Mouse (Mus musculus) intestine, embryonic 14.5 days (tissue): ENCODE measurements around the gene Dhcr24. TPM values are rescaled to one million over a fixed set of nuclear protein-coding genes. Genes with fewer than 3 reads are reported as not detected.

Source experiments
- ATAC-seq: fragments of 200-750 bp; cut with Nextera tagmentation; replicated peaks from 2 replicates; pipeline ENCODE4 v1.8.0; 2017; ENCODE audit warnings: low read depth, moderate number of reproducible peaks, moderate TSS enrichment, moderate library complexity; ENCODE audit not compliant: low FRiP score, low TSS enrichment
- DNase-seq: peaks from one replicate; pipeline ENCODE4 v3.0.0-alpha.2; 2018; ENCODE audit warnings: low spot score
- H3K27ac ChIP-seq: fragments of 300-500 bp; sonication (generic); 2 replicates; pipeline ENCODE4 v1.5.1; 2014; ENCODE audit warnings: low read depth, mild to moderate bottlenecking, control low read depth
- H3K27me3 ChIP-seq: fragments of 300-500 bp; sonication (generic); replicated peaks from 2 replicates; pipeline ENCODE4 v1.6.1; 2014; ENCODE audit warnings: low read length, control low read depth; ENCODE audit not compliant: control insufficient read depth, insufficient read depth
- H3K36me3 ChIP-seq: fragments of 300-500 bp; sonication (generic); 2 replicates; pipeline ENCODE4 v1.6.1; 2014; ENCODE audit warnings: low read length, control low read depth; ENCODE audit not compliant: control insufficient read depth, insufficient read depth
- H3K4me1 ChIP-seq: fragments of 300-500 bp; sonication (generic); replicated peaks from 2 replicates; pipeline ENCODE4 v1.6.1; 2014; ENCODE audit warnings: low read length, control low read depth, mixed read lengths; ENCODE audit not compliant: control insufficient read depth, insufficient read depth
- H3K4me2 ChIP-seq: fragments of 300-500 bp; sonication (generic); 2 replicates; pipeline ENCODE4 v1.6.1; 2014; ENCODE audit warnings: low read length
- H3K4me3 ChIP-seq: fragments of 300-500 bp; sonication (generic); 2 replicates; pipeline ENCODE4 v1.5.1; 2014; ENCODE audit warnings: low read depth, low read length, control low read depth, mixed read lengths
- H3K9ac ChIP-seq: fragments of 300-500 bp; sonication (generic); 2 replicates; pipeline ENCODE4 v1.6.1; 2014; ENCODE audit warnings: mild to moderate bottlenecking, low read length
- H3K9me3 ChIP-seq: fragments of 300-500 bp; sonication (generic); 2 replicates; pipeline ENCODE4 v1.6.1; 2016; ENCODE audit warnings: low read length, control low read depth; ENCODE audit not compliant: control insufficient read depth
- WGBS: fragments of 180-500 bp; shearing (Covaris S2); extraction: QIAGEN DNeasy Blood & Tissue Kit; methylation state at CpG from one replicate; pipeline ENCODE4 v1.1.7; 2014; 5-methylcytosine and 5-hydroxymethylcytosine counted together
- polyA plus RNA-seq: library from polyadenylated mRNA; unstranded; fragments of >200 nt; fragmentation: Nextera tagmentation; extraction: Ambion mirVana; gene quantifications from 2 replicates; pipeline ENCODE4 v1.2.1, GENCODE M21; 2014

Dhcr24 gene
- 30.4 and 38.2 TPM in 2 replicates for polyA plus RNA-seq

- no peak for DNase-seq
- Histone ChIP-seq H3K27me3 (no peaks in the 10 kb centered on the region), H3K27ac (peak within 1 kb of the TSS; percentile 76), H3K4me1 (peaks cover 31% of the 10 kb centered on the region), H3K4me3 (peak within 1 kb of the TSS; percentile 90), H3K9ac (peak within 1 kb of the TSS; percentile 62), H3K9me3 (no peaks in the 10 kb centered on the region), H3K36me3 (peaks cover 20% of the 10 kb centered on the region), H3K4me2 (peak within 1 kb of the TSS; percentile 55)
- ATAC-seq: peak; percentile 98
- whole genome bisulfite sequencing: 1% methylated on average over 85 of the region's 89 CpGs
Measured at GRCm38 (mm10) chr4:106560846-106561781, at the start of gene Dhcr24. Gene Dhcr24 (plus strand): TSS chr4:106561038.

- Histone ChIP-seq H3K27me3 (no peaks in the 10 kb centered on the region), H3K9ac (no peak overlapping the region), H3K4me1 (no peaks in the 10 kb centered on the region), H3K4me2 (no peak overlapping the region), H3K9me3 (no peaks in the 10 kb centered on the region), H3K27ac (no peak overlapping the region), H3K4me3 (no peak overlapping the region), H3K36me3 (no peaks in the 10 kb centered on the region)
- WGBS: 61% methylated on average over 6 of the region's 6 CpGs
- DNase-seq (no peak), ATAC-seq (no peak)
Measured at GRCm38 (mm10) chr4:106514606-106515005, 46.2 kb upstream of the Dhcr24 start.

GRCm38 (mm10) chr4:106522547-106522946, 38.3 kb upstream of the Dhcr24 start:
- Histone ChIP-seq H3K4me2 (no peak overlapping the region), H3K4me3 (no peak overlapping the region), H3K27me3 (no peaks in the 10 kb centered on the region), H3K9me3 (no peaks in the 10 kb centered on the region), H3K4me1 (no peaks in the 10 kb centered on the region), H3K36me3 (no peaks in the 10 kb centered on the region), H3K9ac (no peak overlapping the region), H3K27ac (no peak overlapping the region)
- 76% methylated on average over 3 of the region's 3 CpGs for whole genome bisulfite sequencing
- no peak for ATAC-seq
- no peak for DNase-seq

- DNase-seq (no peak), ATAC-seq (no peak)
- no peak overlapping the region for H3K9ac ChIP-seq
- no peaks in the 10 kb centered on the region for H3K9me3 ChIP-seq
- no peaks in the 10 kb centered on the region for H3K36me3 ChIP-seq
- no peak overlapping the region for H3K4me3 ChIP-seq
- no peak overlapping the region for H3K27ac ChIP-seq
- WGBS: 73% methylated on average over 2 of the region's 2 CpGs
- H3K27me3 ChIP-seq: no peaks in the 10 kb centered on the region
- no peak overlapping the region for H3K4me2 ChIP-seq
- H3K4me1 ChIP-seq: no peaks in the 10 kb centered on the region
Measured at GRCm38 (mm10) chr4:106524131-106524530, 36.7 kb upstream of the Dhcr24 start.

- H3K27ac ChIP-seq: no peak overlapping the region
- no peaks in the 10 kb centered on the region for H3K27me3 ChIP-seq
- WGBS: 98% methylated on average over 2 of the region's 2 CpGs
- H3K4me1 ChIP-seq: 0 out of 2 replicates have a peak, but pooled peaks cover 4% of the 10 kb centered on the region
- no peak overlapping the region for H3K4me2 ChIP-seq
- no peaks in the 10 kb centered on the region for H3K9me3 ChIP-seq
- ATAC-seq (no peak), DNase-seq (no peak)
- H3K9ac ChIP-seq: no peak overlapping the region
- no peak overlapping the region for H3K4me3 ChIP-seq
- no peaks in the 10 kb centered on the region for H3K36me3 ChIP-seq
Measured at GRCm38 (mm10) chr4:106525001-106525400, 35.8 kb upstream of the Dhcr24 start.

GRCm38 (mm10) chr4:106527856-106528547, 32.8 kb upstream of the Dhcr24 start:
- Histone ChIP-seq H3K9ac (no peak overlapping the region), H3K27me3 (no peaks in the 10 kb centered on the region), H3K27ac (no peak overlapping the region), H3K4me2 (no peak overlapping the region), H3K9me3 (no peaks in the 10 kb centered on the region), H3K4me1 (0 out of 2 replicates have a peak, but pooled peaks cover 4% of the 10 kb centered on the region), H3K4me3 (no peak overlapping the region), H3K36me3 (no peaks in the 10 kb centered on the region)
- DNase-seq (no peak), ATAC-seq (no peak)
- WGBS: 72% methylated on average over 7 of the region's 7 CpGs

- H3K9ac ChIP-seq: peak overlapping the region; percentile 22; the same call in 1 of the 2 replicates
- H3K27ac ChIP-seq: no peak overlapping the region
- no peaks in the 10 kb centered on the region for H3K9me3 ChIP-seq
- WGBS: 14% methylated on average over 17 of the region's 17 CpGs
- H3K27me3 ChIP-seq: no peaks in the 10 kb centered on the region
- peak overlapping the region; percentile 43 for H3K4me2 ChIP-seq
- peak overlapping the region; percentile 14; the same call in 1 of the 2 replicates for H3K4me3 ChIP-seq
- no peaks in the 10 kb centered on the region for H3K36me3 ChIP-seq
- DNase-seq: peak; percentile 93
- peak; percentile 86 for ATAC-seq
- H3K4me1 ChIP-seq: 0 out of 2 replicates have a peak, but pooled peaks cover 4% of the 10 kb centered on the region
Measured at GRCm38 (mm10) chr4:106529375-106530112, 31.3 kb upstream of the Dhcr24 start.

- no peak for DNase-seq
- Histone ChIP-seq H3K4me1 (0 out of 2 replicates have a peak, but pooled peaks cover 4% of the 10 kb centered on the region), H3K9me3 (no peaks in the 10 kb centered on the region), H3K4me3 (no peak overlapping the region), H3K36me3 (no peaks in the 10 kb centered on the region), H3K27me3 (no peaks in the 10 kb centered on the region), H3K4me2 (no peak overlapping the region), H3K27ac (no peak overlapping the region), H3K9ac (no peak overlapping the region)
- WGBS: 75% methylated on average over 9 of the region's 9 CpGs
- ATAC-seq: peak; percentile 41
Measured at GRCm38 (mm10) chr4:106530113-106530482, 30.7 kb upstream of the Dhcr24 start.
